Mouse (Mus musculus) adrenal gland, postnatal 14 days (tissue): ENCODE data around the gene Gcnt2. TPM values are rescaled to one million over a fixed set of nuclear protein-coding genes. Genes with fewer than 3 reads are reported as not detected.
"Not testable (repeated sequence)": the region's sequence is repeated elsewhere in the genome, so short reads cannot be mapped to it uniquely, and the experiment has no call there.

Experiments
- DNase-seq: peaks from one replicate; pipeline ENCODE4 v3.0.0; 2021; ENCODE audit warnings: mixed read lengths
- microRNA-seq, 2 experiments: library from miRNA; unstranded; fragments of <30 nt; microRNA quantifications; one replicate each; pipeline ENCODE4 v1.2.0; 2021
- total RNA-seq: library from RNA; stranded (reverse); gene quantifications from 2 replicates; pipeline ENCODE4 v1.2.3, GENCODE M21; 2021

Gcnt2 gene
- total RNA-seq, 1 experiment from 2014 or later: 11.3 TPM

GRCm38 (mm10) chr13:40994487-40995263 is 135.1 kb downstream of the Gcnt2 start:
- DNase-seq: peak; percentile 25

- DNase-seq: not testable (repeated sequence)
Measured at GRCm38 (mm10) chr13:40998537-40998936, 139.0 kb downstream of the Gcnt2 start.

GRCm38 (mm10) chr13:41000140-41000925 is 140.8 kb downstream of the Gcnt2 start:
- peak; percentile 69 for DNase-seq

- DNase-seq: peak; percentile 97
Measured at GRCm38 (mm10) chr13:41000926-41001639, 141.5 kb downstream of the Gcnt2 start, which contains the start of gene Pak1ip1. Pak1ip1 (plus strand) TSS chr13:41001023.

GRCm38 (mm10) chr13:41002001-41002400 is 142.4 kb downstream of the Gcnt2 start:
- no peak for DNase-seq

GRCm38 (mm10) chr13:41006244-41006643 is 146.7 kb downstream of the Gcnt2 start:
- no peak for DNase-seq

GRCm38 (mm10) chr13:41008271-41008670 is 148.7 kb downstream of the Gcnt2 start:
- no peak for DNase-seq

- DNase-seq: no peak
Measured at GRCm38 (mm10) chr13:41008946-41009345, 149.4 kb downstream of the Gcnt2 start.

Small RNAs within 50 kb of the gene (microRNA-seq; reads per million reads assigned to microRNA genes)
- 0 reads per million in 2 experiments for gene Mir5124a

Other genes with a start within 250 kb of the Gcnt2 start
- gene Tfap2a, start 121.4 kb upstream of the Gcnt2 start, total RNA-seq: 0.30 and 0.38 TPM in 2 replicates
- 62.3 and 64.0 TPM in 2 replicates for gene Pak1ip1, start 141.3 kb downstream of the Gcnt2 start, total RNA-seq
- 268 and 286 TPM in 2 replicates for gene Tmem14c, start 156.5 kb downstream of the Gcnt2 start, total RNA-seq
- not detected in 2 replicates for gene Mak, start 220.0 kb downstream of the Gcnt2 start, total RNA-seq